Mouse (Mus musculus) liver, embryonic 14.5 days (tissue): ENCODE results near the gene Gphb5.

Experiments
- CTCF ChIP-seq: IDR thresholded peaks from 2 replicates; pipeline ENCODE4 v1.5.1; 2016; ENCODE audit warnings: antibody characterized with exemption, low read depth, control low read depth
- EP300 ChIP-seq: IDR thresholded peaks from 2 replicates; pipeline ENCODE4 v1.6.1; 2016; ENCODE audit warnings: antibody characterized with exemption, low read depth

DNA sequence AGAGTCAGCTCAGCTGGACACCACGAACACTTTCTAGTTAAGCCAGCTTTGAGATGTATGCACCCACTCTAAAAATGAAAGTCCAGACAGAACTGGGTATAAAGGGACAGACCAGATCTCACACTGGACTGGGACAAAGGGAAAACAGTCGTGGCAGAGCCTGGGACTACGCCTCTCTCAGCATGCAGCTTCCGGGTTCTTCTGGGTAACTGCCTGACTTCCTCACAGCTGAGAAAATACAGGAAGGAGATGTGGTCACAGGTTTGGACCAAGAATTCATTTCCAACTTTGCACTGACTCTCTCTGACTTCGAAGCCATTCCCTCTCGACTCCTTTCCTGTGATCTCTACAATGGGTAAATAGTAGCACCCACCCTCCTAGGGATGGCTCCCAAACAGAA, 1.6 kb downstream of the Gphb5 start:
- TF ChIP-seq CTCF (no peak), EP300 (no peak)
